Mouse (Mus musculus) heart, adult 2 months (tissue): Measurements from ENCODE around the gene Ifi211.
"Not testable (repeated sequence)": the region's sequence is repeated elsewhere in the genome, so short reads cannot be mapped to it uniquely, and the experiment has no call there.

ENCODE experiments used
- CTCF ChIP-seq: fragments of 200-600 bp; IDR thresholded peaks from 2 replicates; pipeline ENCODE4 v1.8.1; 2022; ENCODE audit warnings: antibody characterized with exemption, mild to moderate bottlenecking, moderate library complexity
- EP300 ChIP-seq: fragments of 200-500 bp; IDR thresholded peaks from 2 replicates; pipeline ENCODE4 v1.6.1; 2011; ENCODE audit warnings: low read depth, low read length, control low read depth; ENCODE audit not compliant: insufficient read depth
- POLR2A ChIP-seq: fragments of 200-500 bp; IDR thresholded peaks from 2 replicates; pipeline ENCODE4 v1.6.1; 2011; ENCODE audit warnings: mild to moderate bottlenecking, low read depth, low read length, control low read depth; ENCODE audit not compliant: insufficient read depth

- not testable (repeated sequence) for TF ChIP-seq CTCF, EP300
- TF ChIP-seq POLR2A: peak; percentile 58; the same call in 1 of the 2 replicates
Measured at GRCm38 (mm10) chr1:173912548-173913255, at the start of gene Ifi211.
